Mouse (Mus musculus): ENCODE measurements at regions not wholly inside any gene's neighbourhood (a gene's known extent, or its start where the extent isn't known, plus 50 kb on each side); places are given as distances from the start of the nearest gene placed in this dataset. TPM values are rescaled to one million over a fixed set of nuclear protein-coding genes. Genes with fewer than 3 reads are reported as not detected.
A peak's percentile ranks its signal among the peaks of the same experiment; 100 is the strongest.

- DNase-seq, result no peak
- no peaks in the 10 kb centered on the region for H3K4me1 ChIP-seq (ENCODE audit: control insufficient read depth, insufficient read depth, low read length)
Observed at GRCm38 (mm10) chr5:51039713-51040178, 527.8 kb downstream of the Ppargc1a start.

GRCm38 (mm10) chr5:51036450-51036990 is 531.0 kb downstream of the Ppargc1a start:
- DNase-seq (peak; percentile 9), ATAC-seq (ENCODE audit: low FRiP score, low TSS enrichment) (no peak)
- Histone ChIP-seq H3K36me3 (ENCODE audit: control insufficient read depth, insufficient read depth, low read length) (no peaks in the 10 kb centered on the region), H3K9ac (replicated peaks; ENCODE audit: low read length) (no peak overlapping the region), H3K9me3 (ENCODE audit: control insufficient read depth, low read length) (no peaks in the 10 kb centered on the region), H3K4me2 (ENCODE audit: low read length) (no peak overlapping the region), H3K4me1 (ENCODE audit: control insufficient read depth, insufficient read depth, low read length) (no peaks in the 10 kb centered on the region), H3K4me3 (replicated peaks; ENCODE audit: low read depth, low read length) (no peak overlapping the region), H3K27me3 (ENCODE audit: control insufficient read depth, insufficient read depth, low read length) (no peaks in the 10 kb centered on the region), H3K27ac (replicated peaks; ENCODE audit: low read depth, low read length) (no peak overlapping the region)
- WGBS, result 70% methylated on average over 2 of the region's 2 CpGs

More at GRCm38 (mm10) chr5:51039713-51040178, 527.8 kb downstream of the Ppargc1a start:
- WGBS, result 86% methylated on average over 5 of the region's 5 CpGs
- Histone ChIP-seq H3K4me3 (replicated peaks; ENCODE audit: low read depth, low read length) (no peak overlapping the region), H3K9me3 (ENCODE audit: control insufficient read depth, low read length) (no peaks in the 10 kb centered on the region), H3K27ac (replicated peaks; ENCODE audit: low read depth, low read length) (no peak overlapping the region), H3K27me3 (ENCODE audit: control insufficient read depth, insufficient read depth, low read length) (no peaks in the 10 kb centered on the region), H3K9ac (replicated peaks; ENCODE audit: low read length) (no peak overlapping the region), H3K36me3 (ENCODE audit: control insufficient read depth, insufficient read depth, low read length) (no peaks in the 10 kb centered on the region), H3K4me2 (ENCODE audit: low read length) (no peak overlapping the region)
- ATAC-seq (ENCODE audit: low FRiP score, low TSS enrichment), result no peak

- no peaks in the 10 kb centered on the region for H3K9me3 ChIP-seq (ENCODE audit: control insufficient read depth, low read length)
- no peak for ATAC-seq (ENCODE audit: low FRiP score, low TSS enrichment)
- no peaks in the 10 kb centered on the region for H3K36me3 ChIP-seq (ENCODE audit: control insufficient read depth, insufficient read depth, low read length)
- no peak for DNase-seq
- no peak overlapping the region for H3K27ac ChIP-seq (replicated peaks; ENCODE audit: low read depth, low read length)
- WGBS, result 84% methylated on average over 4 of the region's 4 CpGs
- no peaks in the 10 kb centered on the region for H3K4me1 ChIP-seq (ENCODE audit: control insufficient read depth, insufficient read depth, low read length)
- H3K9ac ChIP-seq (replicated peaks; ENCODE audit: low read length), result no peak overlapping the region
- no peak overlapping the region for H3K4me3 ChIP-seq (replicated peaks; ENCODE audit: low read depth, low read length)
- no peaks in the 10 kb centered on the region for H3K27me3 ChIP-seq (ENCODE audit: control insufficient read depth, insufficient read depth, low read length)
- no peak overlapping the region for H3K4me2 ChIP-seq (ENCODE audit: low read length)
Observed at GRCm38 (mm10) chr5:51028966-51029365, 538.6 kb downstream of the Ppargc1a start.

- Histone ChIP-seq H3K27me3 (ENCODE audit: control insufficient read depth, insufficient read depth, low read length) (no peaks in the 10 kb centered on the region), H3K4me2 (ENCODE audit: low read length) (no peak overlapping the region), H3K4me1 (ENCODE audit: control insufficient read depth, insufficient read depth, low read length) (no peaks in the 10 kb centered on the region), H3K27ac (replicated peaks; ENCODE audit: low read depth, low read length) (no peak overlapping the region), H3K36me3 (ENCODE audit: control insufficient read depth, insufficient read depth, low read length) (no peaks in the 10 kb centered on the region), H3K9me3 (ENCODE audit: control insufficient read depth, low read length) (no peaks in the 10 kb centered on the region), H3K4me3 (replicated peaks; ENCODE audit: low read depth, low read length) (no peak overlapping the region), H3K9ac (replicated peaks; ENCODE audit: low read length) (no peak overlapping the region)
- no peak for DNase-seq
- WGBS, result 94% methylated on average over 2 of the region's 2 CpGs
- ATAC-seq (ENCODE audit: low FRiP score, low TSS enrichment), result no peak
Observed at GRCm38 (mm10) chr5:50990822-50991537, 576.5 kb downstream of the Ppargc1a start.

Small RNA genes in the stretch of these regions (microRNA-seq; reads per million reads assigned to microRNA genes)
- not detected for gene Gm44377
